Mouse (Mus musculus) heart, postnatal 0 days (tissue): ENCODE measurements at regions not wholly inside any gene's neighbourhood (a gene's known extent, or its start where the extent isn't known, plus 50 kb on each side); places are given as distances from the start of the nearest gene placed in this dataset.

ENCODE experiments used
- CTCF ChIP-seq: IDR thresholded peaks from 2 replicates; pipeline ENCODE4 v1.5.1; 2016; ENCODE audit warnings: antibody characterized with exemption, control low read depth, low read depth
- EP300 ChIP-seq: IDR thresholded peaks from 2 replicates; pipeline ENCODE4 v1.6.1; 2016; ENCODE audit warnings: antibody characterized with exemption, low read depth

GRCm38 (mm10) chr13:54884709-54885460 lies 64.3 kb upstream of the Unc5a start:
- TF ChIP-seq EP300 = no peak
- no peak for TF ChIP-seq CTCF
